Mouse (Mus musculus) hindbrain, embryonic 16.5 days (tissue): ENCODE results near the gene Zfp697. TPM values are rescaled to one million over a fixed set of nuclear protein-coding genes. Genes with fewer than 3 reads are reported as not detected.
"Not testable (repeated sequence)": the region's sequence is repeated elsewhere in the genome, so short reads cannot be mapped to it uniquely, and the experiment has no call there.

ENCODE experiments used
- ATAC-seq: fragments of 200-750 bp; cut with Nextera tagmentation; 2 replicates; pipeline ENCODE4 v1.8.0; 2017; ENCODE audit warnings: moderate TSS enrichment, moderate library complexity
- H3K27ac ChIP-seq: fragments of 300-500 bp; sonication (generic); 2 replicates; pipeline ENCODE4 v1.5.1; 2014; ENCODE audit warnings: low read depth, mild to moderate bottlenecking, control low read depth, low read length, moderate library complexity
- H3K27me3 ChIP-seq: fragments of 300-500 bp; sonication (generic); replicated peaks from 2 replicates; pipeline ENCODE4 v1.6.1; 2014; ENCODE audit warnings: low read length; ENCODE audit not compliant: control insufficient read depth, insufficient read depth
- H3K36me3 ChIP-seq: fragments of 300-500 bp; sonication (generic); 2 replicates; pipeline ENCODE4 v1.6.1; 2014; ENCODE audit warnings: mild to moderate bottlenecking, low read length, moderate library complexity, mixed read lengths; ENCODE audit not compliant: control insufficient read depth, insufficient read depth
- H3K4me1 ChIP-seq: fragments of 300-500 bp; sonication (generic); 2 replicates; pipeline ENCODE4 v1.6.1; 2014; ENCODE audit warnings: low read depth, low read length; ENCODE audit not compliant: control insufficient read depth, insufficient read depth
- H3K4me2 ChIP-seq: fragments of 300-500 bp; sonication (generic); 2 replicates; pipeline ENCODE4 v1.6.1; 2014; ENCODE audit warnings: mild to moderate bottlenecking, low read length, control low read depth, moderate library complexity
- H3K4me3 ChIP-seq: fragments of 300-500 bp; sonication (generic); 2 replicates; pipeline ENCODE4 v1.5.1; 2014; ENCODE audit warnings: mild to moderate bottlenecking, low read length, control low read depth, moderate library complexity
- H3K9ac ChIP-seq: fragments of 300-500 bp; sonication (generic); 2 replicates; pipeline ENCODE4 v1.6.1; 2014; ENCODE audit warnings: low read depth, mild to moderate bottlenecking, control low read depth, low read length, moderate library complexity
- H3K9me3 ChIP-seq: fragments of 300-500 bp; sonication (generic); 2 replicates; pipeline ENCODE4 v1.6.1; 2014; ENCODE audit warnings: mild to moderate bottlenecking, low read length, moderate library complexity; ENCODE audit not compliant: control insufficient read depth
- WGBS: fragments of 180-500 bp; shearing (Covaris S2); extraction: QIAGEN DNeasy Blood & Tissue Kit; methylation state at CpG from one replicate; pipeline ENCODE4 v1.1.7; 2014; 5-methylcytosine and 5-hydroxymethylcytosine counted together
- polyA plus RNA-seq: library from polyadenylated mRNA; unstranded; fragments of >200 nt; fragmentation: Nextera tagmentation; extraction: Ambion mirVana; gene quantifications from 2 replicates; pipeline ENCODE4 v1.2.1, GENCODE M21; 2015

Zfp697 gene
- polyA plus RNA-seq, 1 experiment from 2014 or later: 15.1 TPM

DNA sequence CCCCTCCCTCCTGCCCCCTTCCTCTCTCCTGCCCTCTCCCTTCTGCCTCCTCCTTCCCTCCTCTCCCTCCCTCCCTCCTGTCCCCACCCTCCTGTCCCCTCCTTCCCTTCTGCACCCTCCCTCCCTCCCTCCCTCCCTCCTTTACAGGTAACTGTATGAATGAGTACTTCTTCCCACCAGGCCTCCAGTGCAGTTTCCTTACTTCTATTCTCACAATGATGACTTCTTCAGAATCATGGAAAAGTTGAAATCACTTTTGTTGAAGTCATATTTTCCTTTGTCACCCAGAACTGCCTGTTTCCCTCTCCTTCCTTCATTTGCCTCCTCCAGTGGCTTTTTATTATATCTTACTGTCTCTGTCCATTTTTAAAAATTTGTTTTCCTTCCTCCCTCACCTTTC is 231.7 kb downstream of the Zfp697 start:
- no peak for ATAC-seq
- no peaks in the 10 kb centered on the region for H3K9me3 ChIP-seq
- H3K36me3 ChIP-seq: no peaks in the 10 kb centered on the region
- H3K27ac ChIP-seq: no peak overlapping the region
- H3K4me3 ChIP-seq: no peak overlapping the region
- H3K4me1 ChIP-seq: no peaks in the 10 kb centered on the region
- no peak overlapping the region for H3K9ac ChIP-seq
- no peak overlapping the region for H3K4me2 ChIP-seq
- H3K27me3 ChIP-seq: no peaks in the 10 kb centered on the region

DNA sequence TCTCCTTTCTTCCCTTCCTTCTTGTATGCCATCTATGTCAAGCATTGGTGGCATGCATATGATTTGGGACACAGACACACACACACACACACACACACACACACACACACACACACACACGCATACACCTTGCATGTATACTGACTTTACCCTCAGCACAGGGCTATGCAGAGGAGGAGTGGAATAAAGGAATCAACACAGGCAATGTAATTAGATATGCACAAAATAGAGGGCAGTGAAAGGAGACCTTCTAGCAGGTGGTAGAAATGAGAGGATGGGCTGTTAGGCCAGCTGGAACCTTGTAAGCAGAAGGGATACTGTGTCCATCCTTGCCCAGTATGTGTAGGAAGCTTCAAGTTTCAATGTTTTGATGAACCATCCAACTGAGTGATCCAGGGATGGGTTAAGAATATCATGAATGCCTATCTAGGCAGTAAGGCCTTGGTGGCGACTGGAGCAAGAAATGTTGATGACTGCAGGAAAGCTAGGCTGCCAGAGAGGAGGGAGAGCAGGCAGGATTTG is 232.2 kb downstream of the Zfp697 start:
- not testable (repeated sequence) for H3K9me3 ChIP-seq, H3K4me2 ChIP-seq, H3K9ac ChIP-seq, H3K4me3 ChIP-seq, H3K4me1 ChIP-seq, H3K36me3 ChIP-seq, H3K27ac ChIP-seq, H3K27me3 ChIP-seq, ATAC-seq
- WGBS: 68% methylated on average over 2 of the region's 2 CpGs

DNA sequence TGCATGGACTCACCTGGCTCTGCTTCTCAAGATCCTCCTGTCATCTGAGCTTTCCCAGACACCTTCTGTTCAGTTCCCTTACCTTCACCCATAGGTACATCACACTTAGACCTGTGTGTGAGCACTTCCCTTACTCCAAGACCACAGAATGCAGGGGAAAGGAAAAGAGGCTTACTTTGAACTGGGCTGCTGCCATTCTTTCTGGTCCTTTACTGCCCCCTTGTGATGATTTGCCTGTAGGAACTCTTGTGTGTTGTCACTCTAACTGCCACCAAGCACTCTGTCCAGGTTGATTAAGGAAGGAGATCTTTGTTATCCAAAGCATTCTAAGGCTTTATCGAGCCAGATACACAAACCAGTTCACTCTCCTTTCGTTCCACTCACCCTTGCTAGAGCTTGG is 234.0 kb downstream of the Zfp697 start:
- H3K36me3 ChIP-seq, H3K4me3 ChIP-seq, H3K27me3 ChIP-seq, H3K4me2 ChIP-seq, H3K4me1 ChIP-seq, H3K9ac ChIP-seq, H3K9me3 ChIP-seq, H3K27ac ChIP-seq: not testable (repeated sequence)
- WGBS: 25% methylated on average over 2 of the region's 2 CpGs
- peak; percentile 45; the same call in 1 of the 2 replicates for ATAC-seq

DNA sequence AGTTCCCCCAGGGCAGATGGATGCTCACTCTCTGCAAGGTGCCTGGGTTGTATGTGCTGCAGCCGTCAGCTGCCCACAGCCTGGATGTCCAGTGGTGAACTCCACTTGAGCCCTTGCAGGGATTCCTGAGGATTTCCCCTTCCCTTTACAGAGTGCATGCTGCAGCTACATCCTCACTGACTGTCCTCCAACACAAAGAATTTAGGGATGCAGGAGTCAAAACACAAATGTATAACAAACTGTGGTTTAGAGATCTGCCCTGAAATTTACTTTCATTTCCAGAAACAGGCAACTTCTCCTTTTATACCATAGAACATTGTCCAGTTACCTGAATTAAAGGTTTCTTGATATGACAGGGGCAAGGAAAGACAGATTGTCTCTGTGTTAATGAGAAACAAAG is 234.5 kb downstream of the Zfp697 start:
- WGBS: 88% methylated on average over 1 of the region's 1 CpGs
- not testable (repeated sequence) for H3K4me2 ChIP-seq, ATAC-seq, H3K27ac ChIP-seq, H3K9me3 ChIP-seq, H3K4me1 ChIP-seq, H3K27me3 ChIP-seq, H3K9ac ChIP-seq, H3K36me3 ChIP-seq, H3K4me3 ChIP-seq

DNA sequence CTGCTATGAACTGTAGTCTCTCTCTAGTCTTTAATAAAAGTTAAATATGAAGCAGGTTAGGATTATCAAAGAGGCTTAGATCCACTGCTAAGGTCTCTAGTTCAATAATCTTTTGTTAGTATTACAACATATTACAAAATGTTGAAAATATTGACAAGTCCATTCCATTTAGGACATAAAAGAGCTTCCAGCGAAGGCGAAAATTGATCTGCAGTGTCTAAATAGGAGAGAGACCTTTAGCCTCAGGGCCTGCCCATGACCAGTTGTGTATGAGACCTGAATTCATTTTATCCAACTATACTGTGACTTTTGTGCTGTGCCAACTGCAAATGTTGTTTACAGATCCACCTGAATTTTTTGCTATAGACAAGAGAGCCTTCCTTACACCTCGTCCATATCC is 247.4 kb downstream of the Zfp697 start:
- Histone ChIP-seq H3K27ac (no peak overlapping the region), H3K9ac (no peak overlapping the region), H3K36me3 (no peaks in the 10 kb centered on the region), H3K27me3 (no peaks in the 10 kb centered on the region), H3K4me2 (no peak overlapping the region), H3K4me3 (no peak overlapping the region), H3K9me3 (no peaks in the 10 kb centered on the region), H3K4me1 (no peaks in the 10 kb centered on the region)
- 85% methylated on average over 3 of the region's 3 CpGs for WGBS
- no peak for ATAC-seq

DNA sequence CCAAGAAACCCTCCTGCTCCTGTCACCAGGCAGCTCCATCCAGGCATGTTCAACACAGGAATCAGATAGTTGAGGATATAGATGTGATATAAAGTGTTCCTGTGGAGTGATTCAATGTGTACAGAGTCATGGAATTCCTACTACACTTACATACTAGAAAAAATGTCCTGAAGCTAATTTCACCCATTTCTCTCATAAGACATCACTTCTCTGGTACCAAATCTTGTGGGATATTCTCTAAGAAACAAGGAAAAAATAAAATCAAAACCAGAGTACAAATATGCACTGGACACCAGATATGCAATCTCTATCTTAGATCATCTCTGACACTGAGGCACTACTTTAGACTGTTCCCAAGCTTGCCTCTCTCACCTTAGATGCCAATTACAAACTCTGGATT is 247.9 kb downstream of the Zfp697 start, which contains the start of gene Hsd3b5:
Gene Hsd3b5, minus strand, starts transcription at position 101 of the 400 bp plus-strand sequence.
- H3K27me3 ChIP-seq: no peaks in the 10 kb centered on the region
- no peaks in the 10 kb centered on the region for H3K4me1 ChIP-seq
- no peaks in the 10 kb centered on the region for H3K36me3 ChIP-seq
- H3K9me3 ChIP-seq: no peaks in the 10 kb centered on the region
- H3K9ac ChIP-seq: no peak within 1 kb of the TSS
- no peak within 1 kb of the TSS for H3K27ac ChIP-seq
- no peak within 1 kb of the TSS for H3K4me3 ChIP-seq
- ATAC-seq: no peak
- H3K4me2 ChIP-seq: no peak within 1 kb of the TSS

DNA sequence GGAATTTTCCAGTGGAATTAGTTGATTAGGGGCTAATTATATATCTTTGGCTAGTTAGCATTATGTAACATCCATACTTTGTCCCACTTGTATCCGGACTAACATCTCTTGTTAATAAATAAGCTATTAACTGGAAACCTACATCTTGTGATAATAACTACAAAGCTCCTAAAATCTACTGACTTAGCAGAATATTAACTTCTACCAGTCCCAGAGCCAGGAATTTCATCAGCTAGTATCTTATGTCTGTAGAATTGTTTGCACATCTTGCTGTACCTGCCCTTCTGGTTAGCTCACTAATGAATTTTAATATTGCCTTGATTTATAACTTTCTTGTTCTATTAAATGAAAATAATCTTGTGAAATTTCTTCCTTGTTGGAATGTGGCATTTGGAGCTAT is 252.9 kb downstream of the Zfp697 start:
- no peaks in the 10 kb centered on the region for H3K9me3 ChIP-seq
- no peak overlapping the region for H3K9ac ChIP-seq
- 82% methylated on average over 1 of the region's 1 CpGs for WGBS
- H3K27ac ChIP-seq: no peak overlapping the region
- H3K4me2 ChIP-seq: no peak overlapping the region
- no peaks in the 10 kb centered on the region for H3K36me3 ChIP-seq
- H3K4me1 ChIP-seq: no peaks in the 10 kb centered on the region
- H3K4me3 ChIP-seq: no peak overlapping the region
- no peaks in the 10 kb centered on the region for H3K27me3 ChIP-seq
- no peak for ATAC-seq

DNA sequence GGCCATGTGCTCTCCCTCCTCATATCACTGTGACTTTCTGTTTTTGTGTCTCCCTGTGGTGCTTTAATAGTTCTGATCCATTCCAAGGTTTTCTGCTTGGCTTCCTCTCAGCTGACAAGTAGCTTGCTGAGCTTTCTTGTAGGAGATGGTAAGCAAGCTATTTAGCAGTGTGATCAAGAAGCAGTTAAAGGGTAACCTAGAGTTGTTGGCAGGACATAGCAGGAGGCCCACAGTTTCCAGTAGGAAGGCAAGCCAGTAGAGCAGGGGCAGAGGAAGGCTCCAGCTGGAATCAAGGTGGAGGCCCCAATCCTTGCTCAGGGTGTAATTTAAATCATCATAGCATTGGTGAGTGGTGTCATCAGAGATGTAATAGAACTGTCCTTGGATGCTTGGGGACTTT is 298.5 kb downstream of the Zfp697 start:
- Histone ChIP-seq H3K36me3 (no peaks in the 10 kb centered on the region), H3K9me3 (no peaks in the 10 kb centered on the region), H3K9ac (no peak overlapping the region), H3K27me3 (no peaks in the 10 kb centered on the region), H3K4me2 (no peak overlapping the region), H3K4me3 (no peak overlapping the region), H3K4me1 (no peaks in the 10 kb centered on the region), H3K27ac (no peak overlapping the region)
- ATAC-seq: no peak

DNA sequence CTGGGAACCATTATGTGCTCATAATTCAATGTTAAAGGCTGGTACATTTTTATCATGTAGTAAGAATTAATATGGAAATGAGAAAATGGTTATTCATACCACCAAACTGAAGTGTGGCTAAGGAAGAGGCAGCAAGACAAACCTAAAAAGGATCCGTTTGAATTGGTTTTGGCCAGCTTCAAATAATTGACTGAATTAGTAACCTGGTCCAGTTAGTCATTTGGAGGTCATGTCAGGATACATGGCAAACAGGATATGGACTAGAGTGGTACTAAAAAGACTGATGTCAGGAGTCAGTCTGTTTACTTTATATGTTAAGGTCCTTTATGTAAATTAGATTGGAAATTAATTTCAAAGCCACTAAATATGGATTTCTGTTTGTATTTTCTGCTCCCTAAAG is 300.1 kb downstream of the Zfp697 start:
- no peak overlapping the region for H3K4me3 ChIP-seq
- no peak overlapping the region for H3K27ac ChIP-seq
- no peak for ATAC-seq
- H3K4me1 ChIP-seq: no peaks in the 10 kb centered on the region
- H3K9me3 ChIP-seq: no peaks in the 10 kb centered on the region
- no peaks in the 10 kb centered on the region for H3K27me3 ChIP-seq
- WGBS: 74% methylated on average over 1 of the region's 1 CpGs
- H3K36me3 ChIP-seq: no peaks in the 10 kb centered on the region
- no peak overlapping the region for H3K9ac ChIP-seq
- H3K4me2 ChIP-seq: no peak overlapping the region

DNA sequence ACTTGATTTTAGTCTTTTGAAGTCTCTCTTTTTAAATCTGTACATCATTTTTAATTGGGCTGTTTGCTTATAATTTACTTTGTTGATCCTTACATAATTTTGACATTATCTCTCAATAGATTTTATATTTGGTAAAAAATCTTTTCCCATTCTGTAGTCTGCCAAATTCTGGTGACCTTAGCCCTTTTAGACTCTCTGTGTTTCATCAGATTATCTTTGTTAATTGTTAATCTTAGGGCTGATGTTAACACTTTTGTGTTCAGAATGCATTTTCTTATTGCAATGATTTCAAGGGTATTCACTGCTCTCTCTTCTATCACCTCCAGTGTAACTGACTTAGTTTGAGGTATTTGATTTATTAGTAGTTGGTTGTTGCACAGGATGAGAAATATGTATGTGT is 338.5 kb downstream of the Zfp697 start:
- no peaks in the 10 kb centered on the region for H3K9me3 ChIP-seq
- no peaks in the 10 kb centered on the region for H3K36me3 ChIP-seq
- H3K4me1 ChIP-seq: no peaks in the 10 kb centered on the region
- H3K4me2 ChIP-seq: no peak overlapping the region
- no peak for ATAC-seq
- H3K27ac ChIP-seq: no peak overlapping the region
- H3K27me3 ChIP-seq: no peaks in the 10 kb centered on the region
- no peak overlapping the region for H3K9ac ChIP-seq
- H3K4me3 ChIP-seq: no peak overlapping the region
